Mouse (Mus musculus): ENCODE measurements around the gene Gm6205. TPM values are rescaled to one million over a fixed set of nuclear protein-coding genes. Genes with fewer than 3 reads are reported as not detected.

The Gm6205 gene
- polyA plus RNA-seq (2017; shearing (Covaris generic)): not detected

GRCm38 (mm10) chr5:94648082-94648481 lies at the start of gene Gm6205:
Gene Gm6205, plus strand, starts transcription at chr5:94648382.

DNA sequence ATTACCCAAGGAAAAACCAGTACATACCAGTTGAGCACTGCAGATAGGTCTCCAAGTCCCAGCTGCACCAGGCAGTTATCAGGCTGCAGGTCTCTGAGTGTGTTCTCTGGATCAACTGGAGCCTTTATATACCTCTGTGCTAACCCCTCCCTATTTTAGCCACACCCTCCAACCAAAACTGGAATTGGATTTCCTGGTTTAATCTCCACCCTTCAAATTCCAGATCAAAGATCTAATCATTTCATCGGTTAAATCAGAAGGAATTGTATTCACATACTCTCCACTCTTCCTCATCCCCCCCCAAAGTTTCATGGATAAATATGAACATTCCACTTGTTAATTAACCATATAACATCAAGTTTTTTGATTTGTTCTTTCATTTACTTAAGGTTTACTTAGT lies 31.9 kb upstream of the Gm6205 start, which contains the start of gene Gm3147:
Gm3147 (minus strand) TSS at position 101 of the 400 bp plus-strand sequence.

DNA sequence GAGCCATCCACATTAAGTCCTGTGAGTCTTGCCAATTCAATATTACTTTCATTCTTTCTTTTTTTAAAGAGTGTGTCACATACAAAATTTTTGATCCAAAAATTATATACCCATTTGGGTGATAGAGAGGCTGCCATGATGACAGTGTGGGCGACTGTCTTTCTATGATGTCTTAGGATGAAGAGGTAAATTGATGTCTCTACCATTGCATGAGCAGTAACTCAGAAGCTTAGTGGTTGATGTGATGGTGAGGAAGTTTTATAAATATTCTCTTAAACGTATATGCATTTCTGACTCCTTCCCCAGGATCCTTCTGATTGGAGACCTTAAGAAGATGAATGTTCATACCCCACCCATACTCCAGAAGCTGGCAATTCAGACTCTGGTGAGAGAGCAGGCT lies 24.5 kb upstream of the Gm6205 start, which contains the start of gene Gm6509:
Gm6509 (plus strand) TSS at position 301 of the 400 bp plus-strand sequence.

Other genes starting within 250 kb of the Gm6205 start
- gene Gm7682, start 202.6 kb upstream of the Gm6205 start, polyA plus RNA-seq (2017; shearing (Covaris generic)): not detected
- gene Gm3139, start 122.1 kb upstream of the Gm6205 start, polyA plus RNA-seq (2017; shearing (Covaris generic)): not detected
- not detected for gene Gm3147, start 32.0 kb upstream of the Gm6205 start, polyA plus RNA-seq (2017; shearing (Covaris generic))
- gene Gm6509, start 24.4 kb upstream of the Gm6205 start, polyA plus RNA-seq (2017; shearing (Covaris generic)): not detected
- gene Gm3183, start 217.1 kb downstream of the Gm6205 start, polyA plus RNA-seq (2017; shearing (Covaris generic)): not detected